In genomic region chr4:109677221-109677620, GRCm38 (mm10) we compare ENCODE assay signal across 9 mouse cellular contexts. TPM values are rescaled to one million over a fixed set of nuclear protein-coding genes. Genes with fewer than 3 reads are reported as not detected.
DNase-seq lines count a peak whose midpoint lies in the region; ATAC-seq and TF ChIP-seq lines count a peak whose summit lies in the region.
"Had no signal": no experiment of that assay in that cellular context is flagged by ENCODE, and none has a peak within 500 bp of the region (broad histone marks: within the 10 kb centered on the region; RNA-seq: fewer than 3 reads in every experiment).

No protein-coding gene starts in this region.

- H3K27me3 ChIP-seq in heart, embryonic 13.5 days (replicated peaks): no peaks in the 10 kb centered on the region
- no peaks in the 10 kb centered on the region for H3K27me3 ChIP-seq in G1E (ENCODE audit: insufficient read depth, low read length)
- H3K27me3 ChIP-seq in forebrain, embryonic 14.5 days (replicated peaks; ENCODE audit: control insufficient read depth, insufficient read depth, low read length): no peaks in the 10 kb centered on the region
- H3K27me3 ChIP-seq in liver, embryonic 16.5 days (ENCODE audit: control insufficient read depth, insufficient read depth, low read depth, low read length): no peaks in the 10 kb centered on the region
- H3K27me3 ChIP-seq: Patski had no signal

- intact Hi-C loops in heart, postnatal 14 days (cut with DNase I): no loop called here

- no peak for ATAC-seq in heart, embryonic 13.5 days (ENCODE audit: extremely low read depth, insufficient number of reproducible peaks, low FRiP score, low TSS enrichment)
- ATAC-seq in G1E (ENCODE audit: extremely low read depth, insufficient number of reproducible peaks, low FRiP score, poor library complexity, severe bottlenecking): no peak
- ATAC-seq in forebrain, embryonic 14.5 days: peak; percentile 2; the same call in 1 of the 2 replicates
- no peak for ATAC-seq in liver, embryonic 16.5 days (ENCODE audit: low read depth)

- peak overlapping the region; percentile 91 for H3K9ac ChIP-seq in heart, embryonic 13.5 days
- peak overlapping the region; percentile 87 for H3K9ac ChIP-seq in forebrain, embryonic 14.5 days (ENCODE audit: low read length)
- H3K9ac ChIP-seq in liver, embryonic 16.5 days (ENCODE audit: low read depth, low read length): peak overlapping the region; percentile 95

- DNase-seq in heart, postnatal 14 days: no peak
- DNase-seq in G1E (ENCODE audit: low spot score): no peak
- DNase-seq in forebrain, embryonic 14.5 days (ENCODE audit: low spot score): no peak
- DNase-seq in gastrocnemius, postnatal 10 days: no peak
- no peak for DNase-seq in urinary bladder, postnatal 4 days (ENCODE audit: low spot score in 2 of 2)
- no peak for DNase-seq in adrenal gland, postnatal 25 days

- no peaks in the 10 kb centered on the region for H3K36me3 ChIP-seq in heart, embryonic 13.5 days
- peaks cover 5% of the 10 kb centered on the region for H3K36me3 ChIP-seq in G1E (replicated peaks)
- no peaks in the 10 kb centered on the region for H3K36me3 ChIP-seq in forebrain, embryonic 14.5 days (ENCODE audit: control insufficient read depth, insufficient read depth, low read length)
- H3K36me3 ChIP-seq in liver, embryonic 16.5 days (ENCODE audit: control insufficient read depth, insufficient read depth): no peaks in the 10 kb centered on the region

- H3K4me3 ChIP-seq in heart, embryonic 13.5 days: peak overlapping the region; percentile 90
- peak overlapping the region; percentile 88 for H3K4me3 ChIP-seq in G1E (ENCODE audit: low read depth, low read length)
- H3K4me3 ChIP-seq in forebrain, embryonic 14.5 days (ENCODE audit: low read depth, low read length): peak overlapping the region; percentile 83
- peak overlapping the region; percentile 98 for H3K4me3 ChIP-seq in liver, embryonic 16.5 days (ENCODE audit: low read depth, low read length)

- no peaks in the 10 kb centered on the region for H3K9me3 ChIP-seq in heart, embryonic 13.5 days
- no peaks in the 10 kb centered on the region for H3K9me3 ChIP-seq in G1E (replicated peaks)
- no peaks in the 10 kb centered on the region for H3K9me3 ChIP-seq in forebrain, embryonic 14.5 days (replicated peaks; ENCODE audit: control insufficient read depth, low read length)
- no peaks in the 10 kb centered on the region for H3K9me3 ChIP-seq in liver, embryonic 16.5 days (replicated peaks; ENCODE audit: control insufficient read depth, low read length)

- H3K4me2 ChIP-seq in heart, embryonic 13.5 days: peak overlapping the region; percentile 85
- peak overlapping the region; percentile 69 for H3K4me2 ChIP-seq in forebrain, embryonic 14.5 days (ENCODE audit: low read length)
- peak overlapping the region; percentile 97 for H3K4me2 ChIP-seq in liver, embryonic 16.5 days (ENCODE audit: low read depth, low read length)

- 2% methylated on average over 3 of the region's 3 CpGs for WGBS in heart, embryonic 13.5 days
- WGBS in forebrain, embryonic 14.5 days: 0% methylated on average over 3 of the region's 3 CpGs
- 1% methylated on average over 3 of the region's 3 CpGs for WGBS in liver, embryonic 16.5 days (ENCODE audit: insufficient replicate concordance)

- H3K27ac ChIP-seq in heart, embryonic 13.5 days (replicated peaks): peak overlapping the region; percentile 95
- H3K27ac ChIP-seq in forebrain, embryonic 14.5 days (ENCODE audit: low read depth, low read length): peak overlapping the region; percentile 95
- H3K27ac ChIP-seq in liver, embryonic 16.5 days (ENCODE audit: low read length): peak overlapping the region; percentile 97

- TF ChIP-seq CTCF in G1E (IDR thresholded peaks at IDR 0.05; ENCODE audit: low read depth, low read length): no peak

- peaks cover 11% of the 10 kb centered on the region for H3K4me1 ChIP-seq in heart, embryonic 13.5 days
- H3K4me1 ChIP-seq in G1E (ENCODE audit: insufficient read depth, low read depth, low read length): peaks cover 28% of the 10 kb centered on the region
- H3K4me1 ChIP-seq in forebrain, embryonic 14.5 days (ENCODE audit: control insufficient read depth, insufficient read depth, low read length): peaks cover 3% of the 10 kb centered on the region; the same call in 1 of the 2 replicates
- H3K4me1 ChIP-seq in liver, embryonic 16.5 days (ENCODE audit: control insufficient read depth, low read depth, low read length): peaks cover 9% of the 10 kb centered on the region

RNA-seq across cellular contexts. Expression of gene Faf1, which starts 0.8 kb away (rescaled TPM):
- polyA plus RNA-seq in heart, embryonic 13.5 days (2015; fragmentation: Nextera tagmentation; extraction: Ambion mirVana): 18.3 and 20.4 TPM in 2 replicates
- 10 to 100 TPM; 29.8 to 30.6 TPM for total RNA-seq in heart, postnatal 14 days (2021)
- total RNA-seq in G1E (2014; fragmentation: Nextera tagmentation): 66.9 and 71.9 TPM in 2 replicates
- total RNA-seq in G1E (2017): 65.0 and 65.8 TPM in 2 replicates
- polyA plus RNA-seq in G1E (2012): 7.1 and 9.5 TPM in 2 replicates
- polyA plus RNA-seq in forebrain, embryonic 14.5 days (2014; fragmentation: Nextera tagmentation; extraction: Ambion mirVana): 33.9 and 34.8 TPM in 2 replicates
- 11.1 and 11.3 TPM in 2 replicates for polyA plus RNA-seq in liver, embryonic 16.5 days (2015; fragmentation: Nextera tagmentation; extraction: Ambion mirVana)
- total RNA-seq in gastrocnemius, postnatal 10 days (2021): 10 to 100 TPM; 26.8 to 27.6 TPM
- 27.1 and 28.7 TPM in 2 replicates for total RNA-seq in adrenal gland, postnatal 25 days (2021)

RNA-seq across cellular contexts. Expression of gene Cdkn2c, which starts 10.2 kb away (rescaled TPM):
- polyA plus RNA-seq in heart, embryonic 13.5 days (2015; fragmentation: Nextera tagmentation; extraction: Ambion mirVana): 9.9 and 10.0 TPM in 2 replicates
- 10 to 100 TPM; 19.5 to 23.6 TPM for total RNA-seq in heart, postnatal 14 days (2021)
- total RNA-seq in G1E (2014; fragmentation: Nextera tagmentation): 31.2 and 38.8 TPM in 2 replicates
- 86.7 and 90.7 TPM in 2 replicates for total RNA-seq in G1E (2017)
- polyA plus RNA-seq in G1E (2012): 53.6 and 59.0 TPM in 2 replicates
- polyA plus RNA-seq in forebrain, embryonic 14.5 days (2014; fragmentation: Nextera tagmentation; extraction: Ambion mirVana): 9.9 and 10.4 TPM in 2 replicates
- 11.3 and 11.5 TPM in 2 replicates for polyA plus RNA-seq in liver, embryonic 16.5 days (2015; fragmentation: Nextera tagmentation; extraction: Ambion mirVana)
- 10 to 100 TPM; 20.6 TPM for total RNA-seq in gastrocnemius, postnatal 10 days (2021)
- 42.7 and 43.7 TPM in 2 replicates for total RNA-seq in adrenal gland, postnatal 25 days (2021)
